Mouse (Mus musculus) frontal cortex, adult (tissue): Measurements from ENCODE around the gene Aifm2.

Source experiments
- ATAC-seq: cut with Nextera tagmentation; 2 replicates; pipeline ENCODE4 v1.9.2; 2017; ENCODE audit warnings: mild to moderate bottlenecking, moderate library complexity, mixed read lengths; ENCODE audit not compliant: low TSS enrichment

Aifm2 gene

DNA sequence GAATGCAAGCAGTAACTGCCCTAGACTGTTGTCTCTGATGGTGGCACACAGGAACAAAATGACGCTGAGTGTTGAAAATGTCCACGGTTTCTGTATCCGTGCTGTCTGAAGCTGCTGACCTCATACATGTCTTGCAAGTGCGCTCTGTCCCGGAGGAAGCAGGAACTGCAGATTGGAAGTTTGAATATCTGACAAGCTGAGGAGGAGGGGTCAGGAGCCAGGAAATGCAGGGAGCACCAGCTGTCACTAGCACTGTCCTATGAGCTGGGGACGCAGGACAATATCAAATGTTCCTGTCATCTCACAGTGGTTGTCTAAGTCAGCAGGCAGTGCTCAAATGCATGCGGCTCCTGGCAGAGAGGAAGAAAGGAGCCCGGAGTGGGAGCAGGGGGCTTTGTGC is 49.6 kb downstream of the Aifm2 start:
- no peak for ATAC-seq

DNA sequence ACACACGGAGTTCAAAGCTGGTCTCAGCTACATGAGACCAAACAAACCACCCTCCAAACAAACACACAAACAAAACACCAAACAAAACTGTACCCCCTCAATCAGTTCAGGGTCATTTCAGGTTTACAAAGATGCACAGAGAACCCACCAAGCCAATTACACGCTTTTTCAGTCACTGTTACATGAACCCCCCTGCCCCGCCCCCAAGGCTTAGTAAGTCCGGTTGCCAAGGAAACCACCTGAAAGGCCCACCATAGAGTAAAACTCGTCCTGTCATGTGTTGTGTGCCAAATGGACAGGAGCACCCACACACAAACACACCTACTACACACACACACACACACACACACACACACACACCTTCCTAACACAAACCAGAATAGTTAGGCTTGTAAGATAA is 50.5 kb downstream of the Aifm2 start:
- ATAC-seq = no peak

DNA sequence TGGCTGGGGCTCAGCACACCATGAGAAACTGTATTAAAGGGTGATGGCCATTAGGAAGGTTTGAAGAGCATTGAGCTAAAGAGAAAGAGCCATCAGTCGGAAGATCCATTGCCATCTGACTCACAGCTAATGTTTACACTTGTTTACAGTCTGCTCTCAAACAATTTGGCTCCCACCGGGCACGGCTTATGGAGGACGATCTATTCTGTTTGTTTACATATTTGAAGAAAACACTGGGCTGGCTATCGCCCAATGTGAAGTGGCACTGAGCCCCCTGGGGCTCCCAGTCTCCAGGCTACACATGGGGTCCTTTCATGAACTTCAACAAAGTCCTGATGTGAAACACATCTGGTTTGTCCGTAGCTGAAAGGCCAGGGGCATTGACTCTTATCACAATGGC is 51.7 kb downstream of the Aifm2 start:
- ATAC-seq = no peak

DNA sequence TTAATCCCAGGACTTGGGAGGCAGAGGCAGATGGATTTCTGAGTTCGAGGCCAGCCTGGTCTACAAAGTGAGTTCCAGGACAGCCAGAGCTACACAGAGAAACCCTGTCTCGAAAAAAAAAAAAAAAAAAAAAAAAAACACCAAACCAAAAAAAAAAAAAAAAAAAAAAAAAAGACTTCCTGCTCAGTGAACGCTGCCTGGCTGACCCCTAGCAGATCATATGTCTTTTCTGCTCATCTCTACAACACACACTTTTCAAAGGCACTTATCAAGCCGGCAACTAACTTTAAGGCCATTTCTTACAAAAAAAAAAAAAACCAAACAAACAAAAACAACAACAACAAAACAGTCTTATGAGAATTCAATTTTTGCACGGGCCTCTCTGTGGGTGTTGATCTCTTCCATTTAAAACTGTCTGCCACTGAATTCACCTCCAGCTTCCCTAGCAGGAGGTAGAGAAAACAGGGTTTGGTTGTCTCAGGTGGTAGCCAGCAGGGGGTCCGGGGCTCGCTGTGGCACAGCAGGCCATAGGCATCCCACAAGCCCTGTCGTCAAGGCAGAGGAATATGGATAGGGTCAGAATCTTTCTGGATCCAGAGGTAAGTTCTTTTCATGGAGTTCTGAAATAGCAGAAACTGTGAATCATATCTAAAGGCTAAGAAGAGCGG is 66.5 kb downstream of the Aifm2 start:
- no peak for ATAC-seq

DNA sequence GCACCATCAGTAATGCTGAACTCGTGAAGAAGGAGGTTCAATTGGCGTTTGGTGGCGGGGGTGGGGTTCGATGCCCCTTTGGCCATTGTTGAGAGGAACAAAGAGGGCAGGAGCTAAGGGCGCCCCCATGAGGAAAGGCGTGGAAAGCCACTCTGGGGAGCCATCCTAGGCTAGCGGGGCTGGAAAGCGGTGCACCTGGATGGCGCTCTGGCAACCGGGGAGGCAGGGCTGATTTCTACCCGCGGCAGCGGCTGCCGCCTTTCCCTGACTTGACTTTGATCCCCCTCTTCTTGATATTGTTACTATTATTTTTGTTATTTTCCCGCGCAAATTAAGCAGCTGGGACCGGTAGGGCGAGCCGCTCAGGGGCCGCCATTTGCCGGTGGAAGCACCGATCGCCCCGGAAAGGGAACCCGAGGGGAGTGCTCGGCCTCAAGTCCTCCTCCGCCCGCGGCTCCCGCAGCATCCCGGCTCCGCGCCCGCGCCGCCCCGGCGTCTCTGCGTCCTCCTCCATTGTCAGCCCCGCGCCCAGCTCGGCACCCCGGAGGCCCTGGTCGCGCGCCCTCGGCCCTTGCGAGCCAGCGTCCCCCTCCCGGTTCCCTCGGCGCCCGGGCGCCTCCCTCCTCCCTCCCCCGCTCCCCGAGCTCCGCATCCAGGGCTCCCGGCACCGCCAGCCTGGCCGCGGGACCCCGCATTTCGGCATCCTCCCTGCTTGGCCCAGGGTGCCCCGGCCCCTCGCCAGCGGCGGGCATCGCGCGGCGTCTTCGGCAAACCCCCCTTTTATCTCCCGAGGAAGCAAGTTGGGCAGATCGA is 67.9 kb downstream of the Aifm2 start:
- ATAC-seq = peak; percentile 76

DNA sequence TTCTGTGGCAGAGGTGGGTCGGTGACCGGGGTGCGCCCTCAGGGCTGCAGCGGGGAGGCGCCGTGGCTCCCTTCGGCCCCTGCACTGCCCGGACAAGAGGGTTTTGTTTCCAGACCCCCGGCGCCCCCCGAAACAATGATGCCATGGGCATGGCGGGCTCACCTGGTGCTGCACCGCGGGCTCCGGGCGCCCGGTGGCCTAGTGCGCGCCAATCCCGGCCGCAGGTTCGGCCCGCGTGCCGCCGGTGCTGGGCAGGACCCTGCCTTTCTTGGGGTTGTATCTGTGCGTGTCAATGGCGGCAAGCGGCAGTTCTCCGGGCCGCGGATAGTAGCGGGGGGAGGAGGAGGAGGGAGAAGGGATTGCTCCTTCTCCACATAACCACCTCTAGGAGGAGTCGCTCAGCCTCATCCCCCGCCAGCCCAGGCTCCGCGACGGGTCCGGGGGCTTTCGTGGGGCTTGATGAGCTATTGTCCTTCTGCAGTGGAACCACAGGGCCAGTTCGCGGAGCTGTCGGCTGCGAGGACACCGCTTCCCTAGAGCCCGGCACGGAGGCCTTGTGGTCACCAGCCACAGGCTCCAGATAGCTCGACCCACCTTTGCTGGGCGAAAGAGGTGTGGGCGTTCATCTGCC is 68.7 kb downstream of the Aifm2 start, which contains the start of gene H2afy2:
TSS of gene H2afy2 (minus strand) at position 527 of the 631 bp plus-strand sequence.
- peak; percentile 76 for ATAC-seq

DNA sequence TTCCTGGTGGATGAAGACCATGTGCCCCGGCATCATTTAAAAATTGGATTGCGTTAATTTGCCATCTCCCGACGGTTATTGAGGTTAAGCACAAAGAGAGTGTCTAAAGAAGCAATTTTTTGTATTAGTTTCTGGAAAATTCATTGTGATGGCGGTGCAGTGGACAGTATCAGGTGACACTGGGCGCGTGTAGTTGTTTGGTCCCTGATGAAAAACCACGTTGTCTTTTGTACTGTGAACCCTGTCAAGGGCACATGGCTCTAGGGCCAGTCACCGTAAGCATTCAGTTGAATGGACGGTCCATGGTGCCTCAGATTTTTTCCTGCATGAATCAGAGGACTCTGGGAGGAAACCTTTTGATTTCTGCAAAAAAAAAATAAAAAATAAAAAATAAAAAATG is 69.4 kb downstream of the Aifm2 start:
- no peak for ATAC-seq

DNA sequence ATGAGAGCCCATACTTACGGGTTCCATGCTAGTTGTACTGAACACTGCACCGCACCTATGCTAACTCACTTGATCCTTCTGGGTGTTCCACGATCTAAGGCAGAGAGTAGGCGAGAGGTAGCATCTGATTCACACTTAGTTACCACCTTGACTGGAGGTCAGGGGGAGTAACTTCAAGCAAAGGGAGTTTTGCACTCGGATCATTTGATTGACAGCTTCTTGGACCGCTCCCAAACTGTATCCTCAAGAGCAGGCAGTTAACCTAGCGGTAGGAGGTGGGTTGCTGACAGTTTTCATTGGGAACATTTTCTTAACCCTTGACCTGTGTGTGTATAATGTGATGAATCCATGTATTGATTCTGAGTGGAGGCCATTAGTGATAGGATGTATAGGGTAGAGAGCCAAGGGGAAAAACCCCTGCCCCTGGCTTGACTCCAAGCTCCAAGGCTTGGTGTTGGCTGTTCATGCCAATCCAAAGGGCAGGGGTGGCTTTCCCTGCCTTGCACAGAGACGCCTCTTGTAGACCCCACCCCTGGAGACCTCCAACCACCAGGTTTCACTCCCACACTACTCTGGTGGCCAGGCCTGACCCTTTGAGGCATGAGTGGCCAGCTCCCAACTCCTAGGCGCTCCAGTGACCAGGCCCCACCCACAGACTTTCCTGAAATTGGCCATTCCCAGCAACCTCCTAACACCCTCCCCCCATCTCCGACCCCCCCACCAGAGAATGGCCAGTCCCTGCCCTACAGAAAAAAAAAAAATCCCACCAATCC is 72.7 kb downstream of the Aifm2 start:
- no peak for ATAC-seq

DNA sequence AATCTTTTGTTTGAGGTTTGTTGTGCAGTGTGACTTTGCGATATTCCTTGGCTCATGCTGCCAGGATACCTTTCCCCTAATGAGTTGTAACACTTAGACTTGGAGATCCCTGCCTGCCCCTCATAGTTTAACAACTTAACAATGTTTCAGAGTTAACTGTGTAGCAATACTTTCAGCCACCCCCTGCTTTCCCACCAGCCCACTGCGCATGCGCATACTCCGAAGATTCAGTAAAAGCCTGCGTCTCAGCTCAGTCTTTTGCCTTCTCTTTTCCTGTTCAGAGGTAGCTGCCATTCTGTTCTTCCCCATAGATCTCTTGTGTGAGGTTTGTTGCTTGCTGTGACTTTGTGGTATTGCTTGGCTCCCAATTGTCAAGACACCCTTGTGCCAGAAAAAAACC is 73.4 kb downstream of the Aifm2 start:
- no peak for ATAC-seq
